ENCODE assay signal across 9 mouse cellular contexts in genomic region chr10:110705672-110706071, GRCm38 (mm10). TPM values are rescaled to one million over a fixed set of nuclear protein-coding genes. Genes with fewer than 3 reads are reported as not detected.
DNase-seq lines count a peak whose midpoint lies in the region; ATAC-seq lines count a peak whose summit lies in the region.
"Had no signal": no experiment of that assay in that cellular context is flagged by ENCODE, and none has a peak within 500 bp of the region (broad histone marks: within the 10 kb centered on the region; RNA-seq: fewer than 3 reads in every experiment).

No protein-coding gene starts in this region.

- H3K36me3 ChIP-seq in kidney, embryonic 14.5 days (ENCODE audit: control insufficient read depth, insufficient read depth, low read length): no peaks in the 10 kb centered on the region
- no peaks in the 10 kb centered on the region for H3K36me3 ChIP-seq in neural tube, embryonic 11.5 days (ENCODE audit: control insufficient read depth, insufficient read depth, low read length)
- H3K36me3 ChIP-seq: midbrain, embryonic 12.5 days had no signal

- no peaks in the 10 kb centered on the region for H3K27me3 ChIP-seq in kidney, embryonic 14.5 days (ENCODE audit: control insufficient read depth, insufficient read depth, low read length)
- no peaks in the 10 kb centered on the region for H3K27me3 ChIP-seq in neural tube, embryonic 11.5 days (ENCODE audit: control insufficient read depth, insufficient read depth, low read length)
- H3K27me3 ChIP-seq: midbrain, embryonic 12.5 days had no signal

- ATAC-seq in kidney, embryonic 14.5 days (ENCODE audit: low FRiP score, low TSS enrichment): no peak
- ATAC-seq in neural tube, embryonic 11.5 days (ENCODE audit: insufficient read depth, low FRiP score, low TSS enrichment): no peak

- H3K9ac ChIP-seq in kidney, embryonic 14.5 days (ENCODE audit: low read depth, low read length): no peak overlapping the region
- no peak overlapping the region for H3K9ac ChIP-seq in neural tube, embryonic 11.5 days (ENCODE audit: low read length)
- H3K9ac ChIP-seq: midbrain, embryonic 12.5 days had no signal

- WGBS in kidney, embryonic 14.5 days: 44% methylated on average over 9 of the region's 9 CpGs
- 56% methylated on average over 9 of the region's 9 CpGs for whole genome bisulfite sequencing in neural tube, embryonic 11.5 days

- no peak overlapping the region for H3K4me2 ChIP-seq in kidney, embryonic 14.5 days (replicated peaks; ENCODE audit: low read depth, low read length)
- no peak overlapping the region for H3K4me2 ChIP-seq in neural tube, embryonic 11.5 days (ENCODE audit: low read depth)
- H3K4me2 ChIP-seq: midbrain, embryonic 12.5 days had no signal

- H3K4me1 ChIP-seq in kidney, embryonic 14.5 days (ENCODE audit: control insufficient read depth, insufficient read depth, low read length): no peaks in the 10 kb centered on the region
- H3K4me1 ChIP-seq in neural tube, embryonic 11.5 days (ENCODE audit: control insufficient read depth, insufficient read depth, low read length): no peaks in the 10 kb centered on the region
- H3K4me1 ChIP-seq: midbrain, embryonic 12.5 days had no signal

- no peak overlapping the region for H3K27ac ChIP-seq in kidney, embryonic 14.5 days (ENCODE audit: low read depth, low read length)
- H3K27ac ChIP-seq in neural tube, embryonic 11.5 days (ENCODE audit: low read depth, low read length): no peak overlapping the region
- H3K27ac ChIP-seq: midbrain, embryonic 12.5 days had no signal

- no peak overlapping the region for H3K4me3 ChIP-seq in kidney, embryonic 14.5 days (ENCODE audit: low read length)
- no peak overlapping the region for H3K4me3 ChIP-seq in neural tube, embryonic 11.5 days (ENCODE audit: low read depth, low read length)
- H3K4me3 ChIP-seq: midbrain, embryonic 12.5 days had no signal

- peak; percentile 22 for DNase-seq in kidney, adult 11 months
- DNase-seq in ES-CJ7 (ENCODE audit: low read depth, low spot score): peak; percentile 86
- DNase-seq in embryo, embryonic 9.5 days (ENCODE audit: extremely low spot score): peak; percentile 25
- peak; percentile 19 for DNase-seq in neural tube, embryonic 11.5 days (ENCODE audit: low spot score)
- DNase-seq in urinary bladder, postnatal 36 days (ENCODE audit: low spot score in 2 of 2): no peak
- no peak for DNase-seq in ovary, adult 18-20 months (ENCODE audit: low spot score)
- DNase-seq in frontal cortex, postnatal 14 days (ENCODE audit: low spot score in 2 of 2): no peak

- H3K9me3 ChIP-seq in kidney, embryonic 14.5 days (ENCODE audit: control insufficient read depth, low read length): no peaks in the 10 kb centered on the region
- no peaks in the 10 kb centered on the region for H3K9me3 ChIP-seq in neural tube, embryonic 11.5 days (ENCODE audit: control insufficient read depth, low read length)
- H3K9me3 ChIP-seq: midbrain, embryonic 12.5 days had no signal

RNA-seq across cellular contexts. Expression of gene E2f7, which starts 39.6 kb away (rescaled TPM):
- polyA plus RNA-seq in kidney, embryonic 14.5 days (2014; fragmentation: Nextera tagmentation; extraction: Ambion mirVana): 23.6 and 32.4 TPM in 2 replicates
- polyA plus RNA-seq in neural tube, embryonic 11.5 days (2014; fragmentation: Nextera tagmentation; extraction: Ambion mirVana): 30.3 and 33.1 TPM in 2 replicates

Comparison
In these comparisons a context has a peak if more than half of its experiments do, and no peak if none do; other contexts are left out.
1. DNase-seq: peak in kidney, adult 11 months (single experiment), ES-CJ7 (single experiment), embryo, embryonic 9.5 days (single experiment) and neural tube, embryonic 11.5 days (single experiment); none in urinary bladder, postnatal 36 days (0 of 2), ovary, adult 18-20 months (single experiment) and frontal cortex, postnatal 14 days (0 of 2).